In the genomic region with DNA sequence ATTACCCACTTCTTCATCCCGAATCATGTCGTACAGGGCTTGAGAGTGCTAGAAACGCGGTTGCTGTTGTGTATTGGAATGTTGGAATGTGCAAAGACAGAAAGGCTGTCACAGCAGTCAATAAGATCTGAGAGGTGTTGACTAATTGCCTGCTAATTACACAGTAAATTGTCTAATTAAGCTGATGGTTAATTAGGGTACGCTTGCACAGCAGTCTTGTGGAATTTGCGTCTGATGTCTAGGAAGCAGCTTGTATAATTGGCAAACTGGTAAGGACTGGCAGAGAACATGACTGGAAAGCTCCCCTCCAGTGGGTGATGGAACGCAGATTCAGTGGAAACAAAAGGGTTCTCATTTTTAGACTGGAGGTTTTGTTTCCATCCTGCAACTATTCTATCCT, we compare ENCODE assay signal across 17 mouse cellular contexts.
A peak's percentile ranks its signal among the peaks of the same experiment; 100 is the strongest.
DNase-seq lines count a peak whose midpoint lies in the region; ATAC-seq and TF ChIP-seq lines count a peak whose summit lies in the region.
"Had no signal": no experiment of that assay in that cellular context is flagged by ENCODE, and none has a peak within 500 bp of the region (broad histone marks: within the 10 kb centered on the region; RNA-seq: fewer than 3 reads in every experiment).

No protein-coding gene starts in this region.

- H3K9me3 ChIP-seq in hindbrain, postnatal 0 days (ENCODE audit: low read length), result no peaks in the 10 kb centered on the region
- H3K9me3 ChIP-seq: embryonic facial prominence, embryonic 12.5 days; heart, embryonic 13.5 days; liver, embryonic 15.5 days; megakaryocyte, embryonic 14.5 days had no signal

- H3K4me2 ChIP-seq in hindbrain, postnatal 0 days (ENCODE audit: low read depth, low read length), result no peak overlapping the region
- H3K4me2 ChIP-seq: embryonic facial prominence, embryonic 12.5 days; heart, embryonic 13.5 days; liver, embryonic 15.5 days had no signal

- H3K9ac ChIP-seq in hindbrain, postnatal 0 days (replicated peaks; ENCODE audit: low read length), result no peak overlapping the region
- H3K9ac ChIP-seq: embryonic facial prominence, embryonic 12.5 days; heart, embryonic 13.5 days; liver, embryonic 15.5 days had no signal

- H3K4me3 ChIP-seq in hindbrain, postnatal 0 days (ENCODE audit: low read length), result no peak overlapping the region
- H3K4me3 ChIP-seq: embryonic facial prominence, embryonic 12.5 days; heart, embryonic 13.5 days; liver, embryonic 15.5 days; megakaryocyte, embryonic 14.5 days had no signal

- no peaks in the 10 kb centered on the region for H3K27me3 ChIP-seq in hindbrain, postnatal 0 days (ENCODE audit: insufficient read depth, low read length)
- H3K27me3 ChIP-seq: embryonic facial prominence, embryonic 12.5 days; heart, embryonic 13.5 days; liver, embryonic 15.5 days; megakaryocyte, embryonic 14.5 days had no signal

- no peak for TF ChIP-seq POLR2A in brain, embryonic 14.5 days (IDR thresholded peaks at IDR 0.05; ENCODE audit: borderline replicate concordance, extremely low read depth, insufficient read depth, insufficient read length, poor library complexity, severe bottlenecking)

- DNase-seq in layer of hippocampus, adult 11-12 months (ENCODE audit: low spot score), result peak; percentile 3
- no peak for DNase-seq in layer of hippocampus, adult 9-10 months (ENCODE audit: low spot score)
- peak; percentile 92 for DNase-seq in Muller cell, postnatal 12 days (ENCODE audit: inconsistent ontology term)
- DNase-seq in brain, embryonic 14.5 days (ENCODE audit: low read depth), result peak; percentile 95
- DNase-seq in hindbrain, postnatal 0 days (ENCODE audit: low spot score), result peak; percentile 40
- no peak for DNase-seq in adrenal gland, adult (ENCODE audit: inconsistent age in 2 of 2, low spot score in 1 of 2)
- DNase-seq: cerebellum, adult 18-20 months; heart, postnatal 4 days; lung, postnatal 10 days; thymus, postnatal 4 days had no signal

- WGBS in hindbrain, postnatal 0 days, result 35% methylated on average over 7 of the region's 7 CpGs

- no peaks in the 10 kb centered on the region for H3K4me1 ChIP-seq in hindbrain, postnatal 0 days (ENCODE audit: insufficient read depth, low read length)
- H3K4me1 ChIP-seq: embryonic facial prominence, embryonic 12.5 days; heart, embryonic 13.5 days; liver, embryonic 15.5 days; megakaryocyte, embryonic 14.5 days had no signal

- TF ChIP-seq CTCF in brain, embryonic 14.5 days (IDR thresholded peaks at IDR 0.05; ENCODE audit: borderline replicate concordance, extremely low read depth, insufficient read depth, insufficient read length), result no peak
- TF ChIP-seq CTCF in hindbrain, postnatal 0 days (IDR thresholded peaks at IDR 0.05; ENCODE audit: low read depth), result no peak

- no peak overlapping the region for H3K27ac ChIP-seq in hindbrain, postnatal 0 days
- H3K27ac ChIP-seq: embryonic facial prominence, embryonic 12.5 days; heart, embryonic 13.5 days; liver, embryonic 15.5 days had no signal

- ATAC-seq in hindbrain, postnatal 0 days, result peak; percentile 62; the same call in 1 of the 2 replicates
- no peak for ATAC-seq in erythroblast, adult 5-6 weeks (replicated peaks; ENCODE audit: low FRiP score, poor library complexity, severe bottlenecking)
- ATAC-seq in monocyte, adult 5-6 weeks (replicated peaks; ENCODE audit: insufficient number of reproducible peaks, low FRiP score, low TSS enrichment, poor library complexity, severe bottlenecking), result no peak
- ATAC-seq: intestine, embryonic 16.5 days had no signal

- H3K36me3 ChIP-seq in hindbrain, postnatal 0 days (ENCODE audit: insufficient read depth, low read length), result no peaks in the 10 kb centered on the region
- H3K36me3 ChIP-seq: embryonic facial prominence, embryonic 12.5 days; heart, embryonic 13.5 days; liver, embryonic 15.5 days had no signal

Comparison
In these comparisons a context has a peak if more than half of its experiments do, and no peak if none do; other contexts are left out.
1. DNase-seq: peak in layer of hippocampus, adult 11-12 months (single experiment), Muller cell, postnatal 12 days (single experiment), brain, embryonic 14.5 days (single experiment) and hindbrain, postnatal 0 days (single experiment); none in layer of hippocampus, adult 9-10 months (single experiment) and adrenal gland, adult (0 of 2).